Mouse (Mus musculus): ENCODE results near the gene Olfr975.
"Not testable (repeated sequence)": the region's sequence is repeated elsewhere in the genome, so short reads cannot be mapped to it uniquely, and the experiment has no call there.

The Olfr975 gene

DNA sequence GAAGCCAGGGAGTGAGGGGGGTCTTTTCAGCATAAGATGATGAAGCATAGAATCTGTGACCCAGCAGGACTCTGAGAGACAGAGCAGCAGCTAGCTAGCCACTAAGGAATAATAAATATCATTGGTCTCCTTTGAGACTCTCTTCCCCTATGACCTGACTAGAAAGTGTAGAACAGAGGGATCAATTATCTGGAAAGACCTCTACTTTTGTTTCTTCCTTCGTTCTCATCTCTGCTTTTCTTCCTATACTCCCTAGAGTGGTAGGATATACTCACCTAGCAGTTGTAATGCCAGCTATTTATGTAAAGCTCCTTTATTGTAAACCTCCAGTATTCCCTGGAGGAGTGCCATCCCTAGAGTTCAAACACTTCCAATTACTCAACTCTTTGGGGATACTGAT is at the start of gene Olfr975:
Gene Olfr975, minus strand, starts transcription at position 101 of the 400 bp plus-strand sequence.
- no peak for DNase-seq (ENCODE audit: inconsistent age in 2 of 2, low spot score in 1 of 2)

DNA sequence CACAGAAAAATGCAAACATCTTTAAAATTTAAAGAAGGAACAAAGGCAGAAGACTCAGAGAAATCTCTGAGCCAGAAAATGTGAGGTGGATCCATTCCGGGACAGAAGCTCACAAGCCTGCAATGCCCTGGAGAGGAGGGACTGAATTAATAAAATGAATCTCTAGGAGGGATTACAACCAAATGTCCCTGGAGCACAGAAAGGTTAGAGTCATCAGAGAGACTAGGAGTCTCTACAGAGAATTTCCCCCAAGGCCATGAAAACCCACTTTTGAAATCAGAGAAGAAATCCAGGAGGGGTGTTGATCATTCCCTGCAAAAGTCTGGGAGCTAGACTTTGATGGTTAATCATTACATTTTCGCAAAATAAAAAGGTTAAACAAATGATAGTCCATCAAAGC is 40.0 kb upstream of the Olfr975 start, which contains the start of gene Olfr978:
Gene Olfr978, plus strand, starts transcription at position 301 of the 400 bp plus-strand sequence.
- no peak for DNase-seq (ENCODE audit: inconsistent age in 2 of 2, low spot score in 1 of 2)

GRCm38 (mm10) chr9:39976581-39977145 is 24.8 kb upstream of the Olfr975 start:
- not testable (repeated sequence) for DNase-seq (ENCODE audit: inconsistent age in 2 of 2, low spot score in 1 of 2)

DNA sequence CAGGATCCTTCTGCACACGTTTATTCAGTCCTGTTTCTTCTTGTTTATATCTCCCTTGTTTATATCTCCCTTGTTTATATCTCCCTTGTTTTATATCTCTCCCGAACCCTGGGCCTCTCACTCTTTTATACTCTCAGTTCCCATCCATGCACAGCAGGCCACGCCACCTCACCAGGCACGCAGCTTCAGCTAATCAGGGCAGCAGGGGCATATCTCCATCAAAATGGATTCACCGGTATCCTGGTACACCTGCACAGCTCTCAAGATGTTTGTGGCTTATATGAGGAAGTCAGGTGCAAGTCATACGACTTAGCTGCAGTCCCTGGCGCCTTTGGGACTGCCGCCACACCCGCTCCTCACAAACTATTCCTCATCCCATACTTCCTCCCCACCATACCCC is 9.2 kb upstream of the Olfr975 start, which contains the start of gene Olfr976:
Gene Olfr976, minus strand, starts transcription at position 101 of the 400 bp plus-strand sequence.
- not testable (repeated sequence) for DNase-seq (ENCODE audit: inconsistent age in 2 of 2, low spot score in 1 of 2)

- no peak for DNase-seq (ENCODE audit: inconsistent age in 2 of 2, low spot score in 1 of 2)
Measured at GRCm38 (mm10) chr9:39937201-39937600, 14.6 kb downstream of the Olfr975 start, which contains the start of gene Olfr974. Gene Olfr974 (plus strand): TSS chr9:39937501.

- not testable (repeated sequence) for DNase-seq (ENCODE audit: inconsistent age in 2 of 2, low spot score in 1 of 2)
Measured at GRCm38 (mm10) chr9:39928837-39929236, 23.0 kb downstream of the Olfr975 start.

DNA sequence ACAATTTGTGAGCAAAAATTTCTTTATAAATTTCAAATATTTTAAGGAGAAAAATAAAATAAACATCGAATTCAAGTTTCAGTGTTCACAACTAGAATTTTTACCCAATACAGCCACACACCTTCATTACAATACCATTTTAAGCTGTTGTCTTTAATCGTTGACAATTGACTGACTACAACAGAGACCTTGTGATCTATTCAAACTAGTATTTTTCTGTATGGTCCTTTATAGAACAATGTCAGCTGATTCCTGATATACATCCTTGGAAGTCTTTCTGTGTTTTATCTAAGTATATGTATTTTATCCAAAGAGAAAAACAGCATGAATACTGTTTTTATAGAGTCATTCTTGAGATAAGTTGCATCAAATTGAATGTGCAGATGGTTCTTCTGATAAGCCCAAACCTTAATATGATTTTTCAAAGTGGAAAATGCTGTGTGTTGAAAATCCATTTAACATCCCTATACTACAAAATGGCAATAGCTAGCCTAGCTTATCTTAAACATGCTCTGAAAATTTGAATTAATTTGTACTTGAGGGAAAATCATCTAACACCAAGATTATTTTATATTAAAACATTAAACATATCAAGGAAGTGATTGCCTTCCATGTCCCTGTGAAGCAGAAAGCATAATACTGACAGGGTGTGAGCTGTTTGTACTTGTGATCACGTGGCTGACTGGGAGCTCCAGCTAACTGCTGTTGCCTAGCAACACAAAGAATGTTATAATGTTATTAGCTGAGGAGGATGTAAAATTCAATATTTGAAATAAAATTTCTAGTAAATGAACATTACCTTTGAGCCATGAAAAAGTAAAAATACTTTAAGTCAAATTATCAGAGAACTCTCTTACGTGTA is 23.6 kb downstream of the Olfr975 start:
- DNase-seq (ENCODE audit: inconsistent age in 2 of 2, low spot score in 1 of 2), result not testable (repeated sequence)

DNA sequence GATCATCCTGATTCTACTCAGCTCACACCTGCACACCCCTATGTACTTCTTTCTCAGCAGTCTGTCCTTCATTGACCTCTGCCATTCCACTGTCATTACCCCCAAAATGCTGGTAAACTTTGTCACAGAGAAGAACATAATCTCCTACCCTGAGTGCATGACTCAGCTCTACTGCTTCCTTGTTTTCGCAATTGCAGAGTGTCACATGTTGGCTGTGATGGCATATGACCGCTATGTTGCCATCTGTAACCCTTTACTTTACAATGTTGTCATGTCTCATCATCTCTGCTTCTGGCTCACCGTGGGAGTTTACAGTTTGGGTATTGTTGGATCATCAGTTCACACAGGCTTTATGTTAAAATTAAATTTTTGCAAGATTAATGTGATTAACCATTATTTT is 41.9 kb downstream of the Olfr975 start:
- no peak for DNase-seq (ENCODE audit: inconsistent age in 2 of 2, low spot score in 1 of 2)

DNA sequence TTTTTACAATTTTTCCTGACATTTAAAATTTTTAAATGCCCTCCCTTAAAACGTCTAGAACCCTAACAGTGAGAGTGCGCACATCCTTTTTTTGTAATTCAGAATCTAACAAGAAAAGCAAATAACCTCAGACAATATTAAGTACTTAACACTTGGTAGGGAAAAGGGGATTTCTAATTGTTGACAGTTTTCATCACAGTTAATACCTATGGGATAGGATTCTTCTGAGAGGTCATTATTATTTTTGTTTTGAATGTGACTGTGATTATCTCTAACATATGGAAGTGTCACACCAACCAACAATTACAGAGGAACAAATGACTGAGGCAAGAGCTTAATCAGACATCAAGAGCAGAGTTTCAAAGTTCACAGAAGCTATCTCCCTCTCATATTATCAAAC is 44.8 kb downstream of the Olfr975 start, which contains the start of gene Olfr229:
Gene Olfr229, plus strand, starts transcription at position 301 of the 400 bp plus-strand sequence.
- no peak for DNase-seq (ENCODE audit: inconsistent age in 2 of 2, low spot score in 1 of 2)

GRCm38 (mm10) chr9:39905106-39905505 is 46.7 kb downstream of the Olfr975 start:
- no peak for DNase-seq (ENCODE audit: inconsistent age in 2 of 2, low spot score in 1 of 2)

All from adrenal gland, adult (tissue).